Mouse (Mus musculus) liver, embryonic 13.5 days (tissue): Measurements from ENCODE around the gene Trp73. TPM values are rescaled to one million over a fixed set of nuclear protein-coding genes. Genes with fewer than 3 reads are reported as not detected.

Experiments
- ATAC-seq: fragments of 200-750 bp; cut with Nextera tagmentation; 2 replicates; pipeline ENCODE4 v1.8.0; 2017; ENCODE audit warnings: low read depth, mild to moderate bottlenecking, moderate number of reproducible peaks, moderate library complexity
- DNase-seq: peaks from one replicate; pipeline ENCODE4 v3.0.0; 2022
- H3K27ac ChIP-seq: fragments of 300-500 bp; sonication (generic); 2 replicates; pipeline ENCODE4 v1.5.1; 2015; ENCODE audit warnings: moderate library complexity, mild to moderate bottlenecking, inconsistent platforms
- H3K27me3 ChIP-seq: fragments of 300-500 bp; sonication (generic); 2 replicates; pipeline ENCODE4 v1.6.1; 2015; ENCODE audit warnings: mild to moderate bottlenecking, inconsistent platforms
- H3K36me3 ChIP-seq: fragments of 300-500 bp; sonication (generic); 2 replicates; pipeline ENCODE4 v1.6.1; 2015; ENCODE audit warnings: mild to moderate bottlenecking, inconsistent platforms
- H3K4me1 ChIP-seq: fragments of 300-500 bp; sonication (generic); replicated peaks from 2 replicates; pipeline ENCODE4 v1.6.1; 2015; ENCODE audit warnings: inconsistent platforms
- H3K4me2 ChIP-seq: fragments of 300-500 bp; sonication (generic); 2 replicates; pipeline ENCODE4 v1.6.1; 2015; ENCODE audit warnings: inconsistent platforms, mild to moderate bottlenecking, moderate library complexity
- H3K4me3 ChIP-seq: fragments of 300-500 bp; sonication (generic); replicated peaks from 2 replicates; pipeline ENCODE4 v1.5.1; 2015; ENCODE audit warnings: mild to moderate bottlenecking, inconsistent platforms
- H3K9ac ChIP-seq: fragments of 300-500 bp; sonication (generic); 2 replicates; pipeline ENCODE4 v1.6.1; 2015; ENCODE audit warnings: mild to moderate bottlenecking, inconsistent platforms
- H3K9me3 ChIP-seq: fragments of 300-500 bp; sonication (generic); replicated peaks from 2 replicates; pipeline ENCODE4 v1.6.1; 2016; ENCODE audit warnings: inconsistent platforms
- WGBS: fragments of 180-500 bp; shearing (Covaris S2); methylation state at CpG from one replicate; pipeline ENCODE4 v1.1.7; 2015; ENCODE audit not compliant: insufficient replicate concordance; 5-methylcytosine and 5-hydroxymethylcytosine counted together
- polyA plus RNA-seq: library from polyadenylated mRNA; unstranded; fragments of >200 nt; fragmentation: Nextera tagmentation; extraction: Ambion mirVana; gene quantifications from 2 replicates; pipeline ENCODE4 v1.2.1, GENCODE M21; 2015

Gene Trp73
- polyA plus RNA-seq, 1 experiment from 2014 or later: not detected

- peak overlapping the region; percentile 99; the same call in 1 of the 2 replicates for H3K27ac ChIP-seq
- H3K36me3 ChIP-seq: peaks cover 91% of the 10 kb centered on the region
- no peak overlapping the region for H3K9ac ChIP-seq
- no peak overlapping the region for H3K4me3 ChIP-seq
- no peaks in the 10 kb centered on the region for H3K9me3 ChIP-seq
- DNase-seq: peak; percentile 46
- H3K4me2 ChIP-seq: no peak overlapping the region
- no peak for ATAC-seq
- peaks cover 52% of the 10 kb centered on the region for H3K4me1 ChIP-seq
- 60% methylated on average over 7 of the region's 7 CpGs for WGBS
- no peaks in the 10 kb centered on the region for H3K27me3 ChIP-seq
Observed at GRCm38 (mm10) chr4:154019571-154019970, 120.4 kb downstream of the Trp73 start.

GRCm38 (mm10) chr4:154015476-154015875, 124.5 kb downstream of the Trp73 start:
- no peaks in the 10 kb centered on the region for H3K9me3 ChIP-seq
- 91% methylated on average over 11 of the region's 11 CpGs for WGBS
- H3K36me3 ChIP-seq: peaks cover 72% of the 10 kb centered on the region
- ATAC-seq (no peak), DNase-seq (no peak)
- no peak overlapping the region for H3K27ac ChIP-seq
- peaks cover 48% of the 10 kb centered on the region for H3K4me1 ChIP-seq
- H3K27me3 ChIP-seq: no peaks in the 10 kb centered on the region
- no peak overlapping the region for H3K4me2 ChIP-seq
- no peak overlapping the region for H3K4me3 ChIP-seq
- no peak overlapping the region for H3K9ac ChIP-seq

- H3K4me2 ChIP-seq: peak overlapping the region; percentile 86
- peaks cover 41% of the 10 kb centered on the region for H3K36me3 ChIP-seq
- H3K4me1 ChIP-seq: peaks cover 40% of the 10 kb centered on the region
- WGBS: under 1% methylated on average over 55 of the region's 55 CpGs
- DNase-seq (peak; percentile 14), ATAC-seq (no peak)
- H3K27ac ChIP-seq: peak overlapping the region; percentile 81
- H3K9ac ChIP-seq: peak overlapping the region; percentile 97
- H3K4me3 ChIP-seq: peak overlapping the region; percentile 100
- H3K9me3 ChIP-seq: no peaks in the 10 kb centered on the region
- no peaks in the 10 kb centered on the region for H3K27me3 ChIP-seq
Observed at GRCm38 (mm10) chr4:154012132-154012882, 127.7 kb downstream of the Trp73 start.

- 0% methylated on average over 52 of the region's 59 CpGs for WGBS
- H3K4me2 ChIP-seq: peak within 1 kb of the TSS; percentile 86
Observed at GRCm38 (mm10) chr4:154011646-154012089, 128.3 kb downstream of the Trp73 start, which contains the start of gene Lrrc47. Gene Lrrc47, plus strand, starts transcription at chr4:154011731.

GRCm38 (mm10) chr4:154010907-154011645, 128.9 kb downstream of the Trp73 start:
- Histone ChIP-seq H3K4me1 (peaks cover 40% of the 10 kb centered on the region), H3K4me2 (peak overlapping the region; percentile 86), H3K9me3 (no peaks in the 10 kb centered on the region), H3K9ac (peak overlapping the region; percentile 97), H3K36me3 (peaks cover 40% of the 10 kb centered on the region), H3K27me3 (no peaks in the 10 kb centered on the region), H3K4me3 (peak overlapping the region; percentile 100), H3K27ac (peak overlapping the region; percentile 81)
- no peak for DNase-seq
- peak; percentile 53 for ATAC-seq
- WGBS: 25% methylated on average over 13 of the region's 13 CpGs

More at GRCm38 (mm10) chr4:154011646-154012089, 128.3 kb downstream of the Trp73 start, which contains the start of gene Lrrc47:
- H3K27ac ChIP-seq: peak within 1 kb of the TSS; percentile 81
- peaks cover 40% of the 10 kb centered on the region for H3K4me1 ChIP-seq
- H3K9ac ChIP-seq: peak within 1 kb of the TSS; percentile 97
- no peaks in the 10 kb centered on the region for H3K27me3 ChIP-seq
- H3K9me3 ChIP-seq: no peaks in the 10 kb centered on the region
- ATAC-seq: peak; percentile 92
- peaks cover 40% of the 10 kb centered on the region for H3K36me3 ChIP-seq
- peak within 1 kb of the TSS; percentile 100 for H3K4me3 ChIP-seq
- DNase-seq: peak; percentile 71

GRCm38 (mm10) chr4:154007759-154008158, 132.2 kb downstream of the Trp73 start:
- no peak overlapping the region for H3K4me2 ChIP-seq
- no peak overlapping the region for H3K4me3 ChIP-seq
- H3K4me1 ChIP-seq: peaks cover 16% of the 10 kb centered on the region
- no peak overlapping the region for H3K9ac ChIP-seq
- H3K9me3 ChIP-seq: no peaks in the 10 kb centered on the region
- WGBS: 77% methylated on average over 4 of the region's 4 CpGs
- H3K27ac ChIP-seq: no peak overlapping the region
- DNase-seq (no peak), ATAC-seq (no peak)
- H3K36me3 ChIP-seq: peaks cover 43% of the 10 kb centered on the region
- no peaks in the 10 kb centered on the region for H3K27me3 ChIP-seq

GRCm38 (mm10) chr4:154006264-154006663, 133.7 kb downstream of the Trp73 start:
- Histone ChIP-seq H3K9me3 (no peaks in the 10 kb centered on the region), H3K9ac (no peak overlapping the region), H3K27ac (no peak overlapping the region), H3K36me3 (peaks cover 54% of the 10 kb centered on the region), H3K4me2 (no peak overlapping the region), H3K4me3 (no peak overlapping the region), H3K27me3 (no peaks in the 10 kb centered on the region), H3K4me1 (peaks cover 8% of the 10 kb centered on the region)
- WGBS: 75% methylated on average over 6 of the region's 6 CpGs
- ATAC-seq: no peak
- DNase-seq: no peak

Other genes starting within 250 kb of the Trp73 start
- gene A430005L14Rik, start 183.0 kb downstream of the Trp73 start, polyA plus RNA-seq: 67.8 and 70.3 TPM in 2 replicates
- gene Dffb, start 165.1 kb downstream of the Trp73 start, polyA plus RNA-seq: 11.0 and 11.1 TPM in 2 replicates
- 6.3 and 8.7 TPM in 2 replicates for gene Cep104, start 165.0 kb downstream of the Trp73 start, polyA plus RNA-seq
- 19.1 and 20.3 TPM in 2 replicates for gene Lrrc47, start 128.5 kb downstream of the Trp73 start, polyA plus RNA-seq
- gene Smim1, start 114.0 kb downstream of the Trp73 start, polyA plus RNA-seq: 327 and 398 TPM in 2 replicates
- gene Ccdc27, start 97.5 kb downstream of the Trp73 start, polyA plus RNA-seq: 0.07 TPM in 1 of 2 replicates, not detected in the other
- gene Wrap73, start 2.2 kb upstream of the Trp73 start, polyA plus RNA-seq: 26.9 and 29.9 TPM in 2 replicates
- gene Tprgl, start 20.5 kb upstream of the Trp73 start, polyA plus RNA-seq: 138 and 145 TPM in 2 replicates
- 1.5 and 1.6 TPM in 2 replicates for gene Megf6, start 30.5 kb upstream of the Trp73 start, polyA plus RNA-seq
- gene Arhgef16, start 161.5 kb upstream of the Trp73 start, polyA plus RNA-seq: 4.2 and 5.0 TPM in 2 replicates
- not detected in 2 replicates for gene B230104I21Rik, start 195.9 kb upstream of the Trp73 start, polyA plus RNA-seq